Mouse (Mus musculus) heart, postnatal 0 days (tissue): Measurements from ENCODE around the gene Arpc1b. TPM values are rescaled to one million over a fixed set of nuclear protein-coding genes. Genes with fewer than 3 reads are reported as not detected.
"Not testable (repeated sequence)": the region's sequence is repeated elsewhere in the genome, so short reads cannot be mapped to it uniquely, and the experiment has no call there.

Source experiments
- ATAC-seq: fragments of 200-750 bp; cut with Nextera tagmentation; 2 replicates; pipeline ENCODE4 v1.8.0; 2017; ENCODE audit warnings: low read depth, moderate number of reproducible peaks, moderate library complexity; ENCODE audit not compliant: insufficient read depth
- DNase-seq: peaks from one replicate; pipeline ENCODE4 v3.0.0-alpha.2; 2016; ENCODE audit warnings: low spot score
- H3K27ac ChIP-seq: fragments of 300-500 bp; sonication (generic); 2 replicates; pipeline ENCODE4 v1.5.1; 2014; ENCODE audit warnings: low read depth, mild to moderate bottlenecking
- H3K27me3 ChIP-seq: fragments of 300-500 bp; sonication (generic); 2 replicates; pipeline ENCODE4 v1.6.1; 2014; ENCODE audit warnings: low read length, mixed read lengths; ENCODE audit not compliant: control insufficient read depth, insufficient read depth
- H3K36me3 ChIP-seq: fragments of 300-500 bp; sonication (generic); replicated peaks from 2 replicates; pipeline ENCODE4 v1.6.1; 2014; ENCODE audit warnings: low read length, mixed read lengths; ENCODE audit not compliant: control insufficient read depth, insufficient read depth
- H3K4me1 ChIP-seq: fragments of 300-500 bp; sonication (generic); 2 replicates; pipeline ENCODE4 v1.6.1; 2014; ENCODE audit warnings: antibody characterized with exemption; ENCODE audit not compliant: control insufficient read depth, insufficient read depth
- H3K4me2 ChIP-seq: fragments of 300-500 bp; sonication (generic); 2 replicates; pipeline ENCODE4 v1.6.1; 2014; ENCODE audit warnings: low read depth, mild to moderate bottlenecking, low read length, moderate library complexity
- H3K4me3 ChIP-seq: fragments of 300-500 bp; sonication (generic); 2 replicates; pipeline ENCODE4 v1.5.1; 2014; ENCODE audit warnings: low read depth, low read length
- H3K9ac ChIP-seq: fragments of 300-500 bp; sonication (generic); replicated peaks from 2 replicates; pipeline ENCODE4 v1.6.1; 2014; ENCODE audit warnings: low read depth, low read length, mixed read lengths
- H3K9me3 ChIP-seq: fragments of 300-500 bp; sonication (generic); replicated peaks from 2 replicates; pipeline ENCODE4 v1.6.1; 2016; ENCODE audit warnings: low read length; ENCODE audit not compliant: control insufficient read depth
- CTCF ChIP-seq: IDR thresholded peaks from 2 replicates; pipeline ENCODE4 v1.5.1; 2016; ENCODE audit warnings: antibody characterized with exemption, control low read depth, low read depth
- EP300 ChIP-seq: IDR thresholded peaks from 2 replicates; pipeline ENCODE4 v1.6.1; 2016; ENCODE audit warnings: antibody characterized with exemption, low read depth
- WGBS: fragments of 180-500 bp; shearing (Covaris S2); extraction: QIAGEN DNeasy Blood & Tissue Kit; methylation state at CpG from one replicate; pipeline ENCODE4 v1.1.7; 2014; 5-methylcytosine and 5-hydroxymethylcytosine counted together
- polyA plus RNA-seq: library from polyadenylated mRNA; unstranded; fragments of >200 nt; fragmentation: Nextera tagmentation; extraction: Ambion mirVana; gene quantifications from 2 replicates; pipeline ENCODE4 v1.2.1, GENCODE M21; 2015
- total RNA-seq: library from RNA; depleted of rRNA; stranded (reverse); fragments of >200 nt; gene quantifications from 2 replicates; pipeline ENCODE4 v1.2.3, GENCODE M21; 2014; ENCODE audit warnings: low replicate concordance

Arpc1b gene
- total and polyA plus RNA-seq, 2 experiments from 2014 or later: 179 to 267 TPM

- WGBS: 76% methylated on average over 3 of the region's 3 CpGs
- no peak overlapping the region for H3K4me3 ChIP-seq
Observed at GRCm38 (mm10) chr5:145089878-145090277, 24.1 kb upstream of the Arpc1b start.

DNA sequence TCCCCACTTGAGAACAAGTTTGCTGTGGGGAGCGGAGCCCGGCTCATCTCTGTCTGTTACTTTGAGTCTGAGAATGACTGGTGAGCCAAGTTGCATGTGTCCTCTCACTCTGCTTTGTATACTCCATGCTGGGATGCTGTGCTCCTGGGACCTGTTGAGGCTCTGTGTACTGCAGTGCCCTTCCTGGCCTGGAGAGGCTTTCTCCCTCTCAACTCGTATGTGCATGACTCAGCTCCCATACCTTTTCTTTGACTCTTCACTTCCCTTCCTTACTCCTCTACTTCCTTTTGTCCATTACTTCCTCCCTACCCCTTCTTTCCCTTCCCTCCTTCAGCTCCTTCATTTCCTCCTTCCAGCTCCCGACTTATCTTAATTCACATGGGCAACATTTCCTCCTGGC, 17.8 kb upstream of the Arpc1b start:
- H3K9ac ChIP-seq: no peak overlapping the region
- H3K36me3 ChIP-seq: peaks cover 90% of the 10 kb centered on the region
- TF ChIP-seq CTCF (no peak), EP300 (no peak)
- no peaks in the 10 kb centered on the region for H3K9me3 ChIP-seq
- no peak for ATAC-seq
- H3K4me2 ChIP-seq: no peak overlapping the region
- no peak overlapping the region for H3K27ac ChIP-seq
- no peak overlapping the region for H3K4me3 ChIP-seq
- no peak for DNase-seq
- no peaks in the 10 kb centered on the region for H3K27me3 ChIP-seq
- H3K4me1 ChIP-seq: no peaks in the 10 kb centered on the region
- WGBS: 78% methylated on average over 4 of the region's 4 CpGs

More at GRCm38 (mm10) chr5:145089878-145090277, 24.1 kb upstream of the Arpc1b start:
- TF ChIP-seq CTCF (no peak), EP300 (no peak)
- H3K27me3 ChIP-seq: no peaks in the 10 kb centered on the region
- no peak for DNase-seq
- no peak overlapping the region for H3K9ac ChIP-seq
- no peak overlapping the region for H3K4me2 ChIP-seq
- H3K4me1 ChIP-seq: peaks cover 1% of the 10 kb centered on the region; the same call in 1 of the 2 replicates
- H3K27ac ChIP-seq: no peak overlapping the region
- peaks cover 33% of the 10 kb centered on the region for H3K36me3 ChIP-seq
- ATAC-seq: no peak
- H3K9me3 ChIP-seq: no peaks in the 10 kb centered on the region

GRCm38 (mm10) chr5:145098340-145098821, 15.6 kb upstream of the Arpc1b start:
- no peaks in the 10 kb centered on the region for H3K4me1 ChIP-seq
- H3K9me3 ChIP-seq: no peaks in the 10 kb centered on the region
- no peak overlapping the region for H3K4me3 ChIP-seq
- H3K4me2 ChIP-seq: no peak overlapping the region
- 87% methylated on average over 10 of the region's 10 CpGs for WGBS
- DNase-seq (no peak), ATAC-seq (no peak)
- TF ChIP-seq CTCF (no peak), EP300 (no peak)
- H3K36me3 ChIP-seq: peaks cover 91% of the 10 kb centered on the region
- no peak overlapping the region for H3K9ac ChIP-seq
- no peak overlapping the region for H3K27ac ChIP-seq
- no peaks in the 10 kb centered on the region for H3K27me3 ChIP-seq

- no peaks in the 10 kb centered on the region for H3K4me1 ChIP-seq
- no peak for TF ChIP-seq CTCF
- no peak for TF ChIP-seq EP300
- no peaks in the 10 kb centered on the region for H3K27me3 ChIP-seq
- no peak for DNase-seq
- H3K9me3 ChIP-seq: no peaks in the 10 kb centered on the region
- H3K36me3 ChIP-seq: peaks cover 99% of the 10 kb centered on the region
- H3K4me2 ChIP-seq: no peak overlapping the region
- WGBS: 95% methylated on average over 9 of the region's 9 CpGs
- H3K9ac ChIP-seq: no peak overlapping the region
- no peak overlapping the region for H3K4me3 ChIP-seq
- no peak for ATAC-seq
- no peak overlapping the region for H3K27ac ChIP-seq
Observed at GRCm38 (mm10) chr5:145100960-145101359, 13.1 kb upstream of the Arpc1b start.

DNA sequence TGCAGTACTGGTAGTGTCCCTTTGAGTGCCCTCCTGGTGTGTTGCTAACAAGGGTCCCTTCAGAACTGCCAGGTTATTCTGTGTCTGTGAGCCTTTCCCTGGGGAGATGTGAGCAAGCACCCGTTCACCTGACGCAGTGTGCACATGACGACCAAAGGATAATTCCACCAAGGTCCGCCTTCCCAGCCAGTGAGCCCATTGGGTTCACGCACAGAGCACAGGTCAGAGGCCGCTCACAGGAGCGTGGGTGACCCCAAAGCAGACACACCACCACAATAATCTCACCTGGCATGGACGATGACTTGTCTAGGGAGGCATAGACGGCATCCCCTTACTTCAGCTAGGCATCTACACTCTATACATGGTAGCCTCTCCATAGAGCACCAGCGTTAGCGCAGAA, 12.6 kb upstream of the Arpc1b start:
- H3K4me1 ChIP-seq, H3K27ac ChIP-seq, H3K4me2 ChIP-seq, H3K9me3 ChIP-seq, H3K4me3 ChIP-seq, H3K27me3 ChIP-seq, H3K9ac ChIP-seq, DNase-seq, ATAC-seq: not testable (repeated sequence)
- whole genome bisulfite sequencing: 95% methylated on average over 11 of the region's 11 CpGs
- peaks cover 99% of the 10 kb centered on the region for H3K36me3 ChIP-seq

DNA sequence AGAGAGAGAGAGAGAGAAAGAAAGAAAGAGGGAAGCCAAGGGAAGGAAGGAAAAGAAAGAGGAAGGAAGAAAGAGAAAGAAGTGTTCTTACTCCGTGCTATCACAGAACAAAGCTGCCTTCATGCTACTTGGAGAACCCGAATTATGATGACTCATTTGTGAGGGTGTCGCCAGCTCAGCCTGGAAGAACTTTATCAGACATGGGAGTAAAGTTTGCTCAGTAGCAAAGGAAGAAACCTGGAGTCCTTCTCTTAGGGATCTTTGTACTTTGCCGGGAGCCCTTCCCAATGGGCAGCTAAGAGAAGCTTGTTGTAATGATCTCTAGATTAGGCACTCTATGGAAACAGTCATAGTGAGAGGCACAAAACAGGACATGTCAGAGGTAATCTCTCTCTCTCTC, 11.3 kb upstream of the Arpc1b start:
- TF ChIP-seq EP300 (no peak), CTCF (no peak)
- 84% methylated on average over 4 of the region's 4 CpGs for WGBS
- H3K27me3 ChIP-seq: no peaks in the 10 kb centered on the region
- no peak overlapping the region for H3K4me3 ChIP-seq
- H3K36me3 ChIP-seq: peaks cover 99% of the 10 kb centered on the region
- H3K9me3 ChIP-seq: no peaks in the 10 kb centered on the region
- H3K4me2 ChIP-seq: no peak overlapping the region
- DNase-seq (no peak), ATAC-seq (no peak)
- no peak overlapping the region for H3K27ac ChIP-seq
- H3K9ac ChIP-seq: no peak overlapping the region
- H3K4me1 ChIP-seq: no peaks in the 10 kb centered on the region
